Mouse (Mus musculus): Measurements from ENCODE around the gene Lmod2.

Gene Lmod2

DNA sequence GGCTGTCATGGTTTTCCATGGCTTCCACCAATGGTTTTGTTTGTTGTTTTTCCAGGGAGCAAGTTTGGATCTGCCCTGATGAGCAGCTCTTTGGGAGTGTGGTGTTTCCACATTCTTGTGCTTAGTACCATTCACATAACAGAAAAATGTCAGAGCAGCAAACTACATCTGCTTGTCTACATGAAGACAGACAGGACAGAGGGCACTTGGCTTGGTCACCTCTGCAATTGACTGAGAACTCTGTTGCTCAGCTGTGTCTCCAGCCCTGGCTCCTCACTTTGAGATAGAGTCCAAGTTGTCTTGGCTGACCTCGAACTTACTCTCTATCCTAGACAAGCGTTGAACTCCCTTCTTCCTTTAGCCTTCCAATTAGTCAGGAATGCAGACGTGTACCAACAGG lies 4.8 kb downstream of the Lmod2 start:
- DNase-seq (ENCODE audit: low spot score in 2 of 2), result no peak

DNA sequence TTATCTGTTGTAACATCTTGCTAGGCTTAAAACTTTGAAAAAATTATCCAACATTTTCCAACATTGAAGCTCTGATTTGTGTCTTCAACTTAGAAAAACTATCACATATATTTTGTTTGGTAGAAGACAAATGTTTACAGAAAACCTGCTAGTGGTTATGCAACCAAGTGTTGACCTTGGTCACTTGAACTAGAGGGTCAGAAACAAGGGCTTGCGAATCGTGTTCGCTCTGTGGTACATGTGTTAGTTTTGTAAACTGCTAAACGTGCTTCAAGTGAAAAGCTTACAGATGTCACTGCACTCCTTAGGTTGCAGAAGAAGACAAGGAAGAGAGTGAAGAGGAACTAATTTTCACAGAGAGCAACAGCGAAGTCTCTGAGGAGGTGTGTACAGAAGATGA lies 5.4 kb downstream of the Lmod2 start:
- no peak for DNase-seq (ENCODE audit: low spot score in 2 of 2)

DNA sequence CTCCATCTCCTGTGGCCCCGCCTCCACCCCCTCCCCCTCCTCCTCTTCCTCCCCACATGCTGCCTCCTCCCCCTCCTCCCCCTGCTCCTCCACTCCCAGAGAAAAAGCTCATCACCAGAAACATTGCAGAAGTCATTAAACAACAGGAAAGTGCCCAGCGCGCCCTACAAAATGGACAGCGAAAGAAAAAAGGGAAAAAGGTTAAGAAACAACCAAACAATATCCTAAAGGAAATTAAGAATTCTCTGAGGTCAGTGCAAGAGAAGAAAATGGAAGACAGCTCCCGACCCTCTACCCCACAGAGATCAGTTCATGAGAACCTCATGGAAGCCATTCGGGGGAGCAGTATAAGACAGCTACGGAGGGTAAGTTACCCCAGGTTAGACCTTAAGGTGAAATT lies 6.7 kb downstream of the Lmod2 start:
- no peak for DNase-seq (ENCODE audit: low spot score in 2 of 2)

DNA sequence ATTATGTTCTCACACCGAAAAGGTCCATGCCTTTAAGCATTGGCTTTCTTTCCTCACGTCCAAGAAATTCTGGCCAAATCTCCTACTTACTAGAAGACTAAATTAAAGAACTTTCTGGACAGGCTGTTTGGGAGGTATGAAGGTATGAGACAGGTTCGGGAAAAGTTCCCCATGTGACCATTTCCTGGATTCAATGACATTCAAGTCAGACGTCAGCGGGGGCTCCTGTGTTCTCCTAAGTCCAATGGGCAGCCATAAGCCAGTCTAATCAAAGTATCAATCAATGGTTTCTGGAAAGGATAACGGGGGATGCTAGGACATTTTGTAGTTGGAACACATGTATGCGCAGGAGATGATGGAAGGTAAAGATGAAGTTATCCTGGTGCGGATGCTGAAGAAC lies 8.1 kb downstream of the Lmod2 start:
- DNase-seq (ENCODE audit: low spot score in 2 of 2), result no peak

DNA sequence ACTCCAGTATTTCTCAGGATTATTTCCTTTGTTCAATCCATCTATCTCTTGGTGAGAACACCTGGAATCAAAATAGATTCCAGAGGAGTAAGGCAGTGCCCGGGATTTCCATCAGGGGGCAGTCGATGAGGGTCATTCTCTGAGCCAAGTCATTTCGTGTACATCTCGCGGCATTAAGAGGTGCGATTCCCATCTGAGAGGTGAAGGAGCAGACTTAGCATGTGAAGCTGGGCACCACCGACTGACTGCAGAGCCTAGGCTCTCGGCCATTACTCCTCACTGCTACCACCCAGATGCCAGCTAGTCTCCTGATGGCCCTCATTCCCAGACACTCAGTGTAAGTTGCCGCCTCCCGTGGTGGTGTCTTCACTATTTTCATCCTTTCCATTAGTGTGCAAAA lies 8.9 kb downstream of the Lmod2 start:
- DNase-seq (ENCODE audit: low spot score in 2 of 2), result no peak

DNA sequence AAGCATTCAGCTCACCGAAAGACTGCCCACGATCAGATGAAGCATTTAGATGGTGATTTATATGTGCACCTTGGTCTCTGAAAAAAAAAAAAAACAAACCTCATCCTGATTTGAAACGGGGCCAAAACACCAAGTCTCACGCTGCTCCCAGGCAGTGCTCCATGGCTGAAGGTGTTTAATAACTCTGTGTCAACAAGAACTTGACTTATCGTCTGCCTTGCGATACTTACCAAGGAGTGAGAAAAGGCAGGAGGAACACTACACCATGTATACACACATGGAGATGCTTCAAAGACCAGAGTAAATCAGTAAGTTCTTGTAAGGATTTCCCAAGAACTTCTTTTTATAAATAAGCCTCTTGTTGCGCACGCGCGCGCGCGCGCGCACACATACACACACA lies 10.0 kb downstream of the Lmod2 start:
- DNase-seq (ENCODE audit: low spot score in 2 of 2), result no peak

DNA sequence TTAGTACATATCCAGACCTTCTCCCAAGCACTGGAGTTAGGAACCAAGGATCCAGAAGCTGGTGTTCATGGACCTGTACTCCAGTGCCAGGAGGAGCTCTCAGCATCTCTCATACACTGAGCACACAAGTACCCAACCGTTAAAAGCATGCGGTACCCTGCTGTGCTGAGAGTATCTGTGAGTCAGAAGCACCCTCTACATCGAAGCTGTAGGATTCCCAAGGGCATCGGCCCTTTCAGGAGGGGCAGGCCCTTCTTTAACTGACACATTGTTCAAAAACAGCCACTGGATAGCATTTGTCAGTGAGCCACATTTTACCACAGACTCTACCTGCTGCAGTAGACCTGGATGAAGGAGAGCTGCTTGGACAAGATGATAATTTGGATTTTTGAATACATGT lies 10.6 kb downstream of the Lmod2 start:
- no peak for DNase-seq (ENCODE audit: low spot score in 2 of 2)

DNA sequence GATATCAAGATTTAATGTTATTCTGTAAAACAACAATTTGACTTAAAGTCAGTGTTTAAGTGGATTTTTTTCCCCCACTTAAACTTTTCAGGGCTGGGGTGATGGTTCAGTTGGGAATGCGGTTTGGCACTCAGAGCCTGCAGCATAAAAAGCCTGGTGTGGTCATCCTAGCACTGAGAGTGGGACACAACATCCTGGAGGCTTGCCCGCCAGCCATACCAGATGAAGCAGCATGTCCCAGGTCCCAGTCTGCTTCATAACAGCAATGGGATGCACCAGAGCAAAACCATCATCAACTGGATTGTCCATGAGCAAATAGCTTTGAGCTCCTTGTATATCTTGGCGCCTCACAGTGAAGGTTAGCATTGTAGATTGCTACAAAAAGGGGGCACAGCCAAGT lies 11.1 kb downstream of the Lmod2 start:
- no peak for DNase-seq (ENCODE audit: low spot score in 2 of 2)

DNA sequence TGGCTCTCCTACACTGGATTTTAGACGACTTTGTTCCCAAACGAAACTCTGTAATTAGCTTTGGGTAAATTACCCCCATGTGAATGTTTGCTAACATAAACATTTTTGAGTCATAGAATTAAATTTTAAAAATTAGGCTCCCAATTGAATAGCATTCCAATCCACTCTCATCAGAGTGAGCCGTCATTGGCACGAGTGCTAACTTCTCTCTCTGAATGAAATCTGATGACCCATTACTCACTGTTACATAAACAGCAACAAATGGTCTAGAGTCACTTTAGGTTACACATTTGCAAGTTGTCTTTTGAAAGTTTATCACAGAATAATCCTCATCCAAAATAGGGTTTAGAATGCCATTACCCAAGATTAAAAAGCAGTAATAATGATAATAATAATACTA lies 12.0 kb downstream of the Lmod2 start:
- no peak for DNase-seq (ENCODE audit: low spot score in 2 of 2)

DNA sequence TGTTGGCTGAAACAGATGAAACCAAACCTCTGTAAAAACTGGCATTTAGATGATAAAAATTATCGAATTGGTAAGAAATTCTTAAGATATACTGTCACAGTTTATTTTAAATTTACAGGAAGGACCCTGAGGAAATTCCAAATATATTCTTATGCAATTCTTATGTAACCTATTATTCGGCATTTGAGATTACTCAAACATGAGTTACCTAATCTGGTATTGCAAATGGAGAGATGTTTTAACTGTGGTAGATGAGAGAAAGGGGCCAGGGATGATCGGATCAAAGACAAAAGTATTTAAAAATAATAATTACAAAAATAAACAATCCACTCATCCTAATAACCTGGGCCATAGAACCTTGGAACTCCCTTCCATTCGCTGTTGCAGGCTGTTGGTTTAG lies 12.8 kb downstream of the Lmod2 start:
- DNase-seq (ENCODE audit: low spot score in 2 of 2), result no peak

DNA sequence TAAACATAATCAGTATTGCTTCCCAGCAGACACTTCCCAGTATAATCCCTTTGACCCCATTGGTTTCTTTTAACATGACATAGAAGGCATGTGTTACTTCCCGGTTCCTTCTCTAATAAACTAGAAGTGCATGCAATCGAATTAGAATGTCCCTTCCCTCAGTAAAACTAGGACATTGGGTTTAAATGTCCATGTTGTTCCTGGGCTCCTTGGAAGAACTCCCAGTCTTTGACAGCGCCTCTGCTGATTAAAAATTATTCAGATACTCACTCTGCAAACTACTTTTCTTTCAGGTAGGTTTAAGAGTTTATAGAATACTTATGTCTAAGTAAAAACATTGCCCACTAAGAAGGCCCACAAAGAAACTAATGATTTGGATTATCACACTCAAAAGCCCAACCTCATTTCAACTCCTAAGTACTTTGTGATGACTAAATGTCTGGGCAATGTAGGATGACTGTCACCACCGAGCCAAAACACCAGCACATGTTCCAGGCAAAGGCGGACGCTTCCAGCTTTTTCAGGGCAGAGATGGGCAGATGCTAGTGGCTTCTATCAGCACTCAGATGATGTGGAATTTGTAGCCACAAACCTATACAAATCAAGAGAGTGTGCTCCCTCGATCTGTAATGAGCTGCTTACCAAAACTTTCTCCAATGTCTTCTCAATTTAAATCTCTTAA lies 14.7 kb downstream of the Lmod2 start:
- no peak for DNase-seq (ENCODE audit: low spot score in 2 of 2)

DNA sequence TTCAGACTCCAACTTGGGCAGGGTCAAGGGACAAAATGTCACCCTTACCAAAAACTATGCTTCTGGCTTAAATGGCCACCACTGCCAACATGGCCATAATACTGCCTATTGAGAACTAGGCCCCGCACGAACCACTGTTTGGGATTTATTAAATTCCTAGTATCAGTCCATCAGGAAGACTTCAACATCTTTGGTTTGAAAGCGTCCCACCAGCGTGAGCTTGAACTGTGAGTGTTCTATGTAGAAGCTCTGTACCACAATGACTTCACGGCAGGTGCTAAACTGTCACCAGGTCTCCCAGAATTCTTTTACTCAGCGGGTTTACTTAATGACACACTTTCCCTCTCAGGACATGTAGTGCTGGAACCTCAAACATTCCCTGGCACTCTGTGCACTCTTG lies 15.8 kb downstream of the Lmod2 start:
- no peak for DNase-seq (ENCODE audit: low spot score in 2 of 2)

DNA sequence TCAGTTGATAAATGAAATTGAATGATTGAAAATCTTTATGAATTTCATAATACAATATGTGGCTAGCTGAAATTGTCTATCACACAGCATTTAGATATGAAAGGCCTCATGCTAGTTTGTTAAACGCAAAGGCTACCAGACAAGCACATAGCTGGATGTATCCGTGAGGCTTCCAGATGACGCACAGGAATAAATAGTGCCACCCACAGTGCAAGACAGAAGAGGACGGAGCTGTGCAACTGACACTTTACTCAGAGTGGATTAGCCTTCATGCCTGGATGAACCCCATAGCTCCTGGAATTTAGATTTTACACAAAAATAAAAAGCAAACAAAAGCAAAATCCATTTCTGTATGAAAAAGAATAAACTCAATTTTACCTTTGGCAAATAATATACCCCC lies 16.4 kb downstream of the Lmod2 start:
- no peak for DNase-seq (ENCODE audit: low spot score in 2 of 2)

DNA sequence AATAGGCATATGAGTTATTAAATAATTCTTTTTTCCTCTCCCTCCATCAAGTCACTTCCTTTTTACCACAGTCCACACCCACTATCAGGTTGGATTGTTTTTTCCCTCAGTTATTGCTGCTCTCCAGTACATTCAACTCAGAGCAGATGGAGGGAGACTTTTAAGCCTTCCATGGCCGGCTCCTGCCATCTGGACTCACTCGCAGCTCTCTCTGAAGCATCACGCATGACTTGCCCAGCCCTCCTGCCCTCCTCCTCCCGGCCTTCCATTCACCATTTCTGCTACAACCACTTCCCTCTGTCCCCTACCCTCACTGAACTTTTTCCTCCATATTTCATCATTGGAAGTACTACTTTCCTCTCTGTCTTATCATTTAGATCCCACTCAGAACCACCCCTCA lies 19.2 kb downstream of the Lmod2 start:
- DNase-seq (ENCODE audit: low spot score in 2 of 2), result no peak

DNA sequence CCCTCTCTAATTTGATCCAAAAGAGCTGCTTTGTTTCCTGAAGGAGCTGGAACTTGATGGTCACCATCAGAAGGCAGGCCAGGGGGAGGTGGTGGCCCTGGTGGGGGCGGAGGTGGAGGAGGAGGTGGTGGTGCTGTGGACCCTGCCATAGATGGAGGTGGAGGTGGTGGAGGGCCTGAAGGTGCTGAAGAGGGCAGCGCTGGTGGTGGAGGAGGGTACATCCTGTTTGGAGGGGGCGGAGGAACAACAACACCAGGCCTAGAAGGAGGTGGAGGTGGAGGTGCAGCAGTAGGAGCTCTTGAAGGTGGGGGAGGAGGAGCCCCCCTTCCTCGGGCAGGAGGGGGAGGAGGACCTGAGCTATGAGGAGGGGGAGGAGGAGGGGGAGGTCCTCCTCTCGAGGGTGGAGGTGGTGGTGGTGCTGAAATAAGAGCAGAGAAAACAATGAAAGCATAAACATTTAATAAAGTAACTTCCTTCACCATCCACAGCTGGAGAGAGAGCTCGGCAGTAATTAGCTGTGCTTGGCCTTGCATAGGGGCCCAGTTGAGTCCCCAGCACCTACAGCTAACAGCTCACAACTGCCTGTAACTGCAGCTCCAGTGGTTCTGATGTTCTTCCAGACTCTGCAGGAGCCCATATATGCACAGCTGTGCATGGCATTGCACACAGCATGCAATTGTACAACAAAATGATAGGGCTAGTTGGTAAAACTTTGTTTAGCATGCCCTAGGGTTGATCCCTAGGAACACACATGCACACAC lies 21.9 kb downstream of the Lmod2 start:
- DNase-seq (ENCODE audit: low spot score in 2 of 2), result no peak

DNA sequence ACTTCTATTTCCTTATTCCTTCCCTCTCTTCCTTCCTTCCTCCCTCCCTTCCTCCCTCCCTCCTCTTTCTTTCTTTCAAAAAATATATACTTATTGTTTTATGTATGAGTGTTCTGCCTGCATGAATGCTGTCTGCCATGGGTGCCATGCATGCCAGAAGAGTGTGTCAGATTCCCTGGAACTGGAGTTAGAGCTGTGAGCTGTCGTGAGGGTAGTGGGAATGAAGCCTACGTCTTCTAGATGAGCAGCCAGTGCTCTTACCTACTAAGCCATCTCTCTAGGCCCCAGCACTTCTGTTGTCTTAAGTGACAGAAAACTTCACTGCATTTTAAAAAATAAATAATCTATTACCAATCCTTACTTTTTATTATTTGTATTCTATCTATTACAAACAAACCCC lies 23.4 kb downstream of the Lmod2 start:
- DNase-seq (ENCODE audit: low spot score in 2 of 2), result no peak

DNA sequence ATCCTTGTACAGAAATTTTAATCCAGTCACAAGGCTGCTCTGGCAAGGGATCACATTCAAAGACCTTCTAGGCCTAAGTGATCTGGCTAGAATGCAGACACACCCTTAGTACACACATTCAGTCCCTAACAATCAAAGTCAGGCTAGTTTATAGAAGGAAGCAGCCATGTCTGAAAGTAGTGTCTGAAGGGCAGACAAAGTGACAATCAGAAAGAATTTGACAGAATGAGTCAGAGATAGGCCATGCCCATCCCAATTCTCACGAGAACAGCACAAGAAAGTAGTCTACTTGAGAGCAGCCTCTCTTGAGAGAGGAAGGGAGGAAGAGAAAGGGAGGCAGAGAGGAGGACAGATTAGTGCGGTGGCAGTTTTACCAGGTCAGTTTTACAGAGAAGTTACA lies 24.5 kb downstream of the Lmod2 start:
- no peak for DNase-seq (ENCODE audit: low spot score in 2 of 2)

DNA sequence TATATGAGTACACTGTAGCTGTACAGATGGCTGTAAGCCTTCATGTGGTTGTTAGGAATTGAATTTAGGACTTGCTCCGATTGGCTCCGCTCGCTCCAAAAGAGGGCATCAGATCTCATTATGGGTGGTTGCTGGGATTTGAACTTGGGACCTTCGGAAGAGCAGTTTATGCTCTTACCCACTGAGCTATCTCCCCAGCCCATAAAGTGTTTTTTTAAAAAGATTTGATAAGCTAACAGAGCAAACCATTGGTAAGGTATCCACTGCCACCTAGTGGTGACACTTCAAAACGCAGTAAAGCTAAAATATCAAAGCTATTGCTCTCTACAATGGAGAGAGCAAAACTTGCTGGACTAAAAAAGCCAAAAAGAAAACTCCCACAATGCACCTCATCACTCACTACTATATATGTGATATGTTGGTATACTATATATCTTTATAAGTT lies 30.0 kb downstream of the Lmod2 start:
- DNase-seq (ENCODE audit: low spot score in 2 of 2), result peak in 1 of 2 experiments; percentile 26

DNA sequence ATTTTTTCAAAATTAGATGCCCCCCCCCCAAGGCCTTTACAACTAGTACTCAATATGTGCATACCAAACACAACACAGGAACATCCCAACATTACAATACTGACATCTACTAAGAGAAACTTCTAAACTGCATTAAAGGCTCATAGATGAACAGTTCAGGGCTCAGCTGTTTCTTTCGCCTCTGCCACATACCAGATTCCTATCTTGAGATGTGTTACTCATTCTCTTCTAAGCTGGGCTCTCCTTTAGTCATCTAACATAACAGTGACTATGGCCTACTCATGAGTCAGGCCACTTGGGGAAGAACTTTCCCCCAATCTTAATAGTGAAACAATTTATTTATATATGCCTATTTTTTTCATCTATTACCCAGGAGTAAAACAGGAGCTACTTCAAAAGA lies 30.9 kb downstream of the Lmod2 start:
- DNase-seq (ENCODE audit: low spot score in 2 of 2), result no peak

DNA sequence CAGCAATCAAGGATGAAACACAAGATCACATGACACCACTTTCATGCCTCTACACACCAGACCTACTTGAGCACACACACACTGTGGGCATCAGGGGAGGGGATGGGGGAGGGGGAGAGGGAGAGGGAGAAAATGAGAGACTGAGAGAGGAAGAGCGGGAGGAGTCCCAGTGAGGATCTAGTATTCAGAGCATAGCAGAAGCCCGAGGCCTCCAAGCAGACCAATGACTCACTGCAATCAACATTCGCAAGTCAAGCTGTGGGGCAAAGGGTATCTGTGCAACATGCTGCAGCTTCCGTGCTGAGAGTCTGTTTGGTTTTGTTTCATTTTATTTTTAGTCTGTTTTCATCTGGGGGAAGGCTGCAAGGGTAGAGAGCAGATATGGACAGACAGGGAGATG lies 34.5 kb downstream of the Lmod2 start:
- DNase-seq (ENCODE audit: low spot score in 2 of 2), result no peak

DNA sequence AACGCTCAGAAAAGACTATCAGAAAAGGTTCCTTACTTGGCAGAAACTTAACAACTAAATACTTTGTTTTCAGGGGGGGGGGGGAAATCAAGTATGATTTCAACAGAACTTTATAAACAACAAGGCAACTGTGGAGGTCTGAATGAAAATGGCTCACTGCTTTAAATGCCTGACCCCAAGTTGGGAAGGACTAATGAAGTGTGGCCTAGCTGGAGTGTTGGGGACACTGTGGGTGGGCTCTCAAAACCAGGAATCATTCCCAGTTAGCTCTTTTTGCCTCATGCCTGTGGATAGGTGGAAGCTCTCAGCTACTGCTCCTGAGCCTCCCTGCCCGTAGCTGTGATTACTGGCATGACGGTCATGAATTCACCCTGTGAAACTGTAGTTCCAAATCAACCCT lies 36.5 kb downstream of the Lmod2 start:
- no peak for DNase-seq (ENCODE audit: low spot score in 2 of 2)

DNA sequence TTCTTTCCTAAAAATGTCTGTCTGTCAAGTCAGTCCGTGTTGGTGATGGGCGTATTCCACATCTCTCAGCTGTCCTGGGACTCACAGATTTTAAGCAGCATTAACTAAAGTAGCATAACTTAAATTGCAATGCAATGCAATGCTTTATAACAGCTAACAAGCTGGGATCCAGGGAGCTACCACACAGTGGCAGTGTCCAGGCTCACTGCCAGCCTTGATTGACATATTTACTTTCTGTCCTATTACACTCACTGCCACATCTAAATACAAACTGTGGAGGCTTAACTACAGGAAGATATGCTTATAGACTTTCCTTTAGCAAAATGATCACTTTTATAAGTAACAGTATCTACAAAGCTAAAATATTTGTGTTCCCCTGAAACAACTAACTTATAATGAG lies 38.3 kb downstream of the Lmod2 start:
- DNase-seq (ENCODE audit: low spot score in 2 of 2), result no peak

DNA sequence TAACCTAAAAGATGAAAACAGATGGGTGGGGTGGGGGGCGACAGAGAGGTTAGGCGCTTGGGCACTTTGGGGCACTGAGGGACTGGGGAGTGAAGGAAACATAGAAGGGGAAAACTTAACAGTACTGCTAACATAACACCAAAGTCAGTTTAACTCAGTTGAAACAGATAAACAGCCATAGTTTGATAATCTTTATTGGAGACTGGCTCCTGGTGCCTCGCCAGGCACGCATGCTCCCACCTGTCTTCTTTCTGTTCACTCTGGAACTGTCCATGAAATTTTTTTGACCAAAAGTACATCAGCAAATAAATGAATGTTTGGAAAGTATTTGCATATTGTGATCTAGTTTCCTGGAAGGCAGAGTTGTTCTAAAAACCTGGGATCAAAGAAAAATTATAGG lies 43.7 kb downstream of the Lmod2 start:
- no peak for DNase-seq (ENCODE audit: low spot score in 2 of 2)

DNA sequence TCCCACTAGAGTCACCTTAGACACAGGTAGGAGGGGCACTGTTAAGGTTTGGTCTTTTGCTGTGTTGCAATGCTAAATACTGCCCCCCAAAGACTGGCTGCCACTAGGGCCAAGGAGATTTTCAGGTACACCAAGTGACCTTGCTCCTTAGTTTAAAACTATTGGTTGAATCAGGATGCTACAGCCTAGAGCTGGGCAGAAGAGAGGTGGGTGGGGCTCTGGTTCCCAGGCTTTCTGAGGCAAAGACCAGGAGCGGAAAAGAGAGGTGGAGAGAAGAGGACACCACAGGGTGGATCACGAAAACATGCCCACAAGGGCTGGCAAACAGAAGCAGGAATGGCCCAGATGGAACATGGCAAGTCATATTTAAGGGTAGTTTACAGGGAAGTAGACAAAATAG lies 44.6 kb downstream of the Lmod2 start:
- no peak for DNase-seq (ENCODE audit: low spot score in 2 of 2)
